Mouse (Mus musculus) bone marrow, adult 2 months (tissue): ENCODE results near the gene Sema3g. TPM values are rescaled to one million over a fixed set of nuclear protein-coding genes. Genes with fewer than 3 reads are reported as not detected.
A peak's percentile ranks its signal among the peaks of the same experiment; 100 is the strongest.

ENCODE experiments used
- H3K27ac ChIP-seq: fragments of 200-500 bp; 2 replicates; pipeline ENCODE4 v1.5.1; 2012; ENCODE audit warnings: low read depth, mild to moderate bottlenecking, control low read depth, inconsistent platforms, low read length; ENCODE audit not compliant: control insufficient read depth, poor library complexity, insufficient read depth
- H3K4me1 ChIP-seq: fragments of 200-500 bp; 2 replicates; pipeline ENCODE4 v1.6.1; 2011; ENCODE audit warnings: low read length; ENCODE audit not compliant: control insufficient read depth, insufficient read depth
- H3K4me3 ChIP-seq: fragments of 200-500 bp; replicated peaks from 2 replicates; pipeline ENCODE3; 2011; ENCODE audit warnings: mild to moderate bottlenecking, low read depth, low read length, control low read depth; ENCODE audit not compliant: control insufficient read depth
- CTCF ChIP-seq: fragments of 200-500 bp; IDR thresholded peaks from 2 replicates; pipeline ENCODE4 v1.5.1; 2011; ENCODE audit warnings: low read length, control low read depth; ENCODE audit not compliant: control insufficient read depth, insufficient read depth
- POLR2A ChIP-seq: fragments of 200-500 bp; IDR thresholded peaks from 2 replicates; pipeline ENCODE4 v1.6.1; 2011; ENCODE audit warnings: low read depth, mild to moderate bottlenecking, control low read depth, low read length, borderline replicate concordance; ENCODE audit not compliant: control insufficient read depth
- WGBS: fragments of 180-500 bp; shearing (Covaris S2); methylation state at CpG from one replicate; pipeline ENCODE4 v1.1.7; 2018; 5-methylcytosine and 5-hydroxymethylcytosine counted together
- polyA plus RNA-seq: library from polyadenylated mRNA; stranded (reverse); fragments of >200 nt; gene quantifications from 2 replicates; pipeline ENCODE4 v1.2.4, GENCODE M21; 2011; ENCODE audit warnings: low replicate concordance; ENCODE audit not compliant: missing spikeins, insufficient read depth, insufficient read length

Gene Sema3g
- polyA plus RNA-seq, 1 experiment = 2.7 TPM

DNA sequence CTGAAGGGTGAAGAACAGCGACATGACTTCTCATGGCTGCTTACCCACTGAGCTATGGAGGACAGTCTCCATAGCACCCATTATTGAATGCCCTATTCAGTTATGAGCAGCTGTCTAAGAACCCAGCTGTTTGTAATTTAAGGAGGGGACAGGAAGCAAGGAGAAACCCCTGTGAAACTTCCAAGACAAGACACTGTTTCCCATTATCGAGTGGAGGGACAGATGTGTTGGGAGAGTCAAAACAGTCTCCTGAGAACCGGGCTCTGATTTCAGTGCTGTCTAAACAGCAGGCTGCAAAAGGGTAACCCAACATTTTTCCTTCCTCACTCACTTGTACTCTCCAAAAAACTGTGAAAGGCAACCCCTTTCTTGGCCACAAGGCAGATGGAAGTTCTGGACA is 22.9 kb downstream of the Sema3g start:
- no peak for TF ChIP-seq CTCF
- TF ChIP-seq POLR2A = no peak
- WGBS = 80% methylated on average over 3 of the region's 3 CpGs
- Histone ChIP-seq H3K4me1 (no peaks in the 10 kb centered on the region), H3K27ac (no peak overlapping the region), H3K4me3 (no peak overlapping the region)

DNA sequence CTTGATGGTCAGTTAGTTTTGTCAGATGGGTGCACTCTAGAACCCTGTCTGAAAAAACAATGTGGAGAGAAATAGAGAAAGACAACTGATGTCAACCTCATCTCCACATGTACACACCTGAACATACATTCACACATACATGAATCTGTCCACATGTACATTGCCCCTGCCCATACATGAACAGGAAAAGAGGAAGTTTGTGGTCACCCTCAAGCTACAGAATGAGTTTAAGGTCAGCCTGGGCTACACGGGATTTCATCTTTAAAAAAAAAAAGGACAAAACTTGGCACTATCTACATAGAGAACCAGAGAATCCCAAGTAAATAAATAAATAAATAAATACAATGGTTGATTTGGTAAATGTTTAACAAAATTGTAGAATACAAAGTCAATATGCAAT is 27.1 kb downstream of the Sema3g start:
- no peak overlapping the region for H3K27ac ChIP-seq
- no peaks in the 10 kb centered on the region; the same call in 1 of the 2 replicates for H3K4me1 ChIP-seq
- H3K4me3 ChIP-seq = no peak overlapping the region
- WGBS = 4% methylated on average over 1 of the region's 1 CpGs
- no peak for TF ChIP-seq CTCF
- no peak for TF ChIP-seq POLR2A

DNA sequence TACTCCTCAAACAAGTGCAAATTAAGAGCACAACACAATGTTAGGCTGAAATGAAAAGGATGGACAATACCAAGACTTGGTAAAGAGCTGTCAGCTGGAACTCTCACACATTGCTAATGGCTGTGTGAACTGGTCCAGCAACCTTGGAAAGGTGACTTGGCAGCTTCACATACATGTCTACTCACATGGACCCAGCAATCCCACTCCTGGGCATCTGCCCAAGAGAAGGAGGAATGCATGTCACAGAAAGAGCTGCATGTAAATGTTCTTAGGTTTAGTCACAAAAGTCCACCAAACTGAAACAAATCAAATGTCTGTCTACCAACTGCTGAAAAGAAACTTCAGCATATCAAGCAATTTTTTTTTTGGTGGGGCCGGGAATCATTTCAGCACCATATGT is 28.3 kb downstream of the Sema3g start:
- no peaks in the 10 kb centered on the region; the same call in 1 of the 2 replicates for H3K4me1 ChIP-seq
- H3K4me3 ChIP-seq = no peak overlapping the region
- 90% methylated on average over 1 of the region's 1 CpGs for WGBS
- TF ChIP-seq POLR2A = no peak
- no peak for TF ChIP-seq CTCF
- no peak overlapping the region for H3K27ac ChIP-seq

DNA sequence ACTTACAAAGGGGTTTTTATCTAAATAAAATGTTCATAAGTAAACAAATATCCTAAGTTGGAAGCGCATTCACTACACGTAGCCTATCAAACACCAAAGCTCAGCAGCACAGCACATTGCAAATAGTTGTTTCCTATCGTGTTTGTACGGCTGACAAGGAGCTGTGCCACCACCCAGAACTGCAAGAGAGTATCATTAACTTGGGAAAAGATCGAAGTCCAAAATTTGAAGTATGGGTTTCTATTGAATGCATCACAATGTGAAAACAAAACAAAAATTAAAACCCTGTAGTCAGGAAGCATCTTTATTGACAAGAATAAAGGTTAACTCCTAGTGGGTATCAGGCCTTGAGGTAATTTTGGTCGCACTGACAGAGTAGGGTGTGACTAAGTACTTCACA is 30.7 kb downstream of the Sema3g start:
- WGBS = 85% methylated on average over 6 of the region's 6 CpGs
- TF ChIP-seq CTCF (no peak), POLR2A (no peak)
- no peak overlapping the region for H3K4me3 ChIP-seq
- H3K4me1 ChIP-seq = peaks cover 1% of the 10 kb centered on the region; the same call in 1 of the 2 replicates
- H3K27ac ChIP-seq = no peak overlapping the region

DNA sequence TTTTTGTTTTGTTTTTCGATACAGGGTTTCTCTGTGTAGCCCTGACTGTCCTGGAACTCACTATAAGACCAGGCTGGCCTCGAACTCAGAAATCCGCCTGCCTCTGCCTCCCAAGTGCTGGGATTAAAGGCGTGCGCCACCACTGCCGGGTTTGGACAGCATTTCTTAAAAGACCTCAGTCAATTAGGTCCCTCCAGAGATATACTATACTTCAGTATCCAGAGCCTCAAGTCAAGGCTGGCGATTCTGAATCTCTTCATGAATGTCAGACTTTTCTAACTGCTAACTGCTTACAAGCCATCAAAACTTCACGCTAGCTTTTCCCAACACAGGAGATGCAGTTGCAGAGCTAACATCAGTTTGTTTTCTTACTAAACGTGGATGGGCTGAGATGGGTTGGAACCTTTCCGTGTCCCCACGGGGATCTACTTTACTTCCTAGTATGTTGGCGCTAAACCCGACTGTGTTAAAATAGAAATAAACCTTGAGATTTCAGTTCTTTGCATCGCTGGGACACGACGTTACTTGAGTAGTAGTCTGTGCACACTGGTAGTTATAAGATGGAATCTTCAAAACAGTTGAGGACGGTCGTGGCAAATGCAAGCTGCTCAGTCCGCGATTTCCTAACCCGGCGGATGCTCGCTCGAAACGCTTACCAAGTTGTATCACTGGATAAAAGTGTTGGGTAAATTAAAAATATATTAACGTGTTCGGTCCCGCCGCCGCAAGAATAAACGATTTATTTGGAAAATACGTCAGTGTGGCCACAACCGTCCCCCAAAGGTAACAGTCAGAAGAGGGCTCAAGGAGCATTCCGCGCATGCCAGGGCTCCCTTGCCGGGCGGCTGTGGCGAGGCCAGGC is 32.8 kb downstream of the Sema3g start:
- TF ChIP-seq CTCF (no peak), POLR2A (no peak)
- Histone ChIP-seq H3K4me1 (peaks cover 1% of the 10 kb centered on the region; the same call in 1 of the 2 replicates), H3K27ac (peak overlapping the region; percentile 98), H3K4me3 (peak overlapping the region; percentile 85)
- 9% methylated on average over 38 of the region's 38 CpGs for WGBS

DNA sequence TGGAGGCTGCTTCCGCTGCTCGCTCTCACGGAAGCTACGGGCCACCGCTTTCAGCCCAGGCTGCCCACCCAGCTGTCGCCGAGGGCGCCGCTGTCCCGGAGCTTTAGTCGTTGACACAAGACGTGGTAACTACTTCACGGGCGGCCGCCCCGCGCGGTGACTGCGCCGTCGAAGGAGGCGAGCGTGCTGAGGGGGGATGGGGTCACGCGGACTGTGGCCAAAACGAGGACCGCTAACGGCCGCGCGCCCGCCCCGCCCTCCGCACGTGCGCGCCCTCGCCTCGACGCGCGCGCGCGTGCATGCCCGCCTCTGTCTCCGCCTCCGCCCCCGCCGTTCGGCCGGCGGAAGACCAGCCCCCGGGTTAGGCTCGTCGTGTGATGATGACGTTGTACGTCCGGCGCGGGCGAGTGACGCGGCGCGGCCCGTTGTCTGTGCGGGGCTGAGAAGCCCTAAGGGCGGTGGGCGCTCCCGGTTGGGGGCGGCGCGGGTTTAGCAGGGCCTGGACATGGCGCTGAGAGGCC is 33.5 kb downstream of the Sema3g start, which contains the start of the genes Phf7 and Bap1:
Gene Phf7, minus strand, starts transcription at position 234 of the 521 bp plus-strand sequence.
Gene Bap1, plus strand, starts transcription at position 367 of the 521 bp plus-strand sequence.
- Histone ChIP-seq H3K4me1 (peaks cover 1% of the 10 kb centered on the region; the same call in 1 of the 2 replicates), H3K27ac (peak within 1 kb of the TSS; percentile 98), H3K4me3 (peak within 1 kb of the TSS; percentile 85)
- TF ChIP-seq POLR2A (peak; percentile 80), CTCF (no peak)
- WGBS = under 1% methylated on average over 75 of the region's 75 CpGs

DNA sequence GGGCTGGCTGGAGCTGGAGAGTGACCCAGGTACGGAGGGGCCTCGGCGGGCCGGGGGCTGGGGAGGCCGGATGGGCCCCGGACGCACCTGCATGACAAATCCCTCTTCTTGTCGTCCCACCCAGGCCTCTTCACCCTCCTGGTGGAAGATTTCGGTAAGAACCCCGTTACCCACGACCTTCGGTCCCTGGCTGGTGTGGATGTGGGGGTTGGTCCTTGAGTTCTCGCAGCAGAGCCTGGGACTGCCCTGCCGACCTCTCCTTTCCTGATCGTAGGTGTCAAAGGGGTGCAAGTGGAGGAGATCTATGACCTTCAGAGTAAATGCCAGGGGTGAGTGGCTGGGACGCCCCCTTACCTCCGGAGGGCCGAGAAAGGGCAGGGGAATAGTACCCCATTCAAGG is 34.0 kb downstream of the Sema3g start:
- TF ChIP-seq POLR2A (no peak), CTCF (no peak)
- WGBS = 2% methylated on average over 18 of the region's 18 CpGs
- Histone ChIP-seq H3K4me1 (peaks cover 1% of the 10 kb centered on the region; the same call in 1 of the 2 replicates), H3K4me3 (peak overlapping the region; percentile 85), H3K27ac (peak overlapping the region; percentile 98)

DNA sequence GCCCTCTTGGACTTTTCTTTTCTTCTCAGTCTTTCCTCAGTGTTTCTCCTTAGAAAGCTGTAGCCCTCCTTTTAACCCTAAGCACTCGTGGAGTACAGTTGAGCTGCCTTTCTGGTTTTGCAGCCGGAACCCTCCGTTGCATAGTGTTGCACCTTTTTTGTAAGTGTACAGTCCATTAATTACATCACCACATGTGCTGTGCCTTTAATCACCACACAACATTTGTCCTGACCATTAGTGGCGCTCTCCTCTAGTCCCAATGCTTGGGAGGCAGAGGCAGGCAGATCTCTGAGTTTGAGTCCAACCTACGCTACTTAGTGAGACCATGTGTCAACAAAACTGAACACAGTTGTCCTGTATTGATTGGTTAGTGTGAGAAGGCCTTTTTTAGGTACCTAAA is 34.4 kb downstream of the Sema3g start:
- 80% methylated on average over 5 of the region's 5 CpGs for WGBS
- peaks cover 1% of the 10 kb centered on the region; the same call in 1 of the 2 replicates for H3K4me1 ChIP-seq
- TF ChIP-seq POLR2A (no peak), CTCF (no peak)
- H3K4me3 ChIP-seq = peak overlapping the region; percentile 85
- no peak overlapping the region for H3K27ac ChIP-seq
